Mouse (Mus musculus): Measurements from ENCODE around the gene Zdhhc8.

Zdhhc8 gene

DNA sequence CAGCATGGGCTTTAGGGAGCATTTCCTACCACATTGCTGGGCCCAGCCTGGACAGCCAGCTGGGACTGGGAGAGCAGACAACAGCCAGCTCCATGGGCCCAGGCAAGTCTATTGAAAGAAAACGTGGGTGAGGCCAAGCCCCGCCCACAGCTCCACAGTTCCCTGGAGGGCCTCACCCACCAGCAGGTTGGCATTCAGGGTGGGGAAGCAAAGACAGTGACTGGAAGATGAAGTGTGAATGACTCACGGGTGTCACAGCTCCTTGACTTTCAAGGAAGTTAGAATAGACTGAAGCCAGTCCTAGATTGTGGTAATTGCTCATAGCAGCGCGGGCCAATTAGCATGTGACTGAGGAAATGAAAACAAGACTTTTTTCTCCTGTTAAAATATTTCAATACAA is 39.9 kb downstream of the Zdhhc8 start:
- DNase-seq = no peak

DNA sequence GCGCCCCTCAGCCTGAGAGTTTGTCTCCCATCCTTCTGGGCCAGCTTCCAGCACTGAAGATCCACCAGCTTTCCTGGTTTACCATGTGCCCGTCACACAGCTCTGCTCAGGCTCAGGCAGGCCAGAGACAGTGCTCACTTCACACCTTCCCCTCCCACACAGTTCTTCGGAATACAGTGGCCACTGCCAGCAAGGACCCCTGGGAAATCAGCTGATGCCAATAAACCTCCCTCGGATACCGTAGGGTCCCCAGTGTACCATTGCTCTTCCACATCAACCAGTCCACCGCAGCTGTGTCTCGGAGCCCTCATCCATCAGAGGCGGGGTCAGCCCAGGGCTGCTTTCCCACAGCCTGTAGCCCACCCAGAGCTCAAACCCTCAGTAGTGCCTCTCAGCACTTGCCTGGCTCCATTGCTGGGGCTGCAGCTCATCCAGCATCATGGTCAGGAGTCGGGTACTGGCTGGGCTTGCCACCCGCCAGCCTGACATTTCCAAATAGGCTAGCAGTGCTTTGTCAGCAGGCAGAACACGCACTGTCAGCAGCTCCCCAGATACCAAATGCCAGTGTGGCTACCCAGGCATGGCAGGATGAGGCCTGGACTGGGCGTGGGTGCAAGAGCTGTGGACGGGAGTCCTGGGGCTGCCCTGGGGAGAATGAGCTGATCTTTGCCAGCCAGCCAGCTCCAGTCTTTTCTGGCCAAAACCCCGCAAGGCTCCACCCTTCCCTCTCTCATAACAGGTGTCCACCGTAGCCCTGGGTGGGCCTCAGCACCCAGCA is 40.5 kb downstream of the Zdhhc8 start:
- no peak for DNase-seq

DNA sequence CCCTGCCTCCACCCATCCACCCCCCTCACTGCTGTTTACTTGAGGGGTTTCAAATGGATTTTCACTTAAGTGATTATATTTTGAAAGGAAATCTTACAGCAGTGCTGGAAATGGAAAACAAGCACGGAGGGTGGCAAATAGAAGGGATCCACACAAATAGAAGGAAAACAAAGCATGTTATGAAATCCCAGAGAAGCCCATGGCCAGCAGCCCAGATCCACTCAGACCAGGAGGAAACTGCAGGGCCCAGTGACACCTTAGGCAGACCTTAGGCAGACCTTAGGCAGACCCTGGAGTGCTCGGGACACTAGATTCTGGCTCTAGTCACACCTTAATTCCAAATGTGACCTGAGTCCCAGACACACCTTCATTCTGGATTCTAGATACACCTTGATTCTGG is 43.9 kb downstream of the Zdhhc8 start:
- DNase-seq = no peak

- DNase-seq = no peak
Measured at GRCm38 (mm10) chr16:18187221-18187620, 47.7 kb downstream of the Zdhhc8 start.

- no peak for DNase-seq
Measured at GRCm38 (mm10) chr16:18186798-18187197, 48.1 kb downstream of the Zdhhc8 start.

- DNase-seq = no peak
Measured at GRCm38 (mm10) chr16:18185715-18186449, 49.1 kb downstream of the Zdhhc8 start.

DNA sequence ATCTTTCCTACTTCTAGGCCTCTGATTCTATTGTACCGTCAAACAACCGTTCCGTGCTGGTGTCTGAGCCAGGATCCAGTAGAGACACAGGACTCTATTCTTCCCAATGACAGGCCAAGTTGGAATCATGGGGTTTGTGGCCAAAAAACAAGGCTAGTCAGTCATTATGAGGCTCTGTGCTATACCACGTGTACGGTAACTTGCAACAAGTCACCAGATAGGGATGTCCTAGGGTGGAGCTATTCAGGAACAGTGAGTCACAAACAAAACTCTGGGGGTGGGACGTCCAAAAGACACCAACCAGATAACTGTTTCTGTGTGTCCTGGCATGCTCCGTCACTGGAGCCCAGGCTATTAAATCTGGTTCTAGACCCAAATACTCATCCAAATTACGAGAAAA is 52.2 kb downstream of the Zdhhc8 start:
- DNase-seq = no peak

DNA sequence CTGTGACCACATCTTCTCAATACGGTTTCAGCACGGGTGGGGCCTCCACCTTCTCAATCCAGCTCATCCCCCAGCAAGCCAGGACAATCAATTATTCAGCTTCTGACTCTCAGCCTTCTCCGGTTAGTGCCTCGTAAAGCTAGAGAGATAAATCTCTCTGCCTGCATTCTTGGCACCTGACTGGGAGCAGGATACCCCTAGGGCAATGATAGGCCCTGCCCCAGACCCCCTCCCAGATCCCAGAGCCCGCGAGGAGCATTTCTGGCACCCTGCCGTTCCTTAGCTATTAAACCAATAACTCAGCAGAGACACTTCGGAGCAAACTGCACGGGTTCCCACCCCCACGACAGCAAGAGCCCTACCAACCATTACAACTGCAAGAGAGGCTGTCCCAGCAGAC is 53.5 kb downstream of the Zdhhc8 start:
- DNase-seq = no peak

DNA sequence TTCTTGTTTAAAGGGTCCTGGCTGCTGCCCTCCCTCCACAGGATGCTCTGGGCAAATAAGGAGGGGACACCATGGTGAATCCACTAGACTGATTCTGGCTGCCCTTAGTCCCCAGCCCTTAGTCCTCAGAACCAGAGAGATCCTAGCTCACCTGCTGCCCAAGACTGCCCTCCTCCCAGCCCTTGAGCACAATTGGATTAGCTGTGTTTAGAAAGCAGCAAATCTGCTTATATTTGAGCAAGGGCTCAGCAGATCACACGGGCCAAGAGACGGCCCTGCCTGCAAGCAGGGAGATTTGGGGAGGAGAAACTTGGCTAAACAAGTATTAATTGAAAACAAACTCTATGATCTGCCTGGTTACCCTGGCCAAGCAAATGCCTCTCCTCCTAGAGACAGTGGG is 55.3 kb downstream of the Zdhhc8 start:
- DNase-seq = no peak

DNA sequence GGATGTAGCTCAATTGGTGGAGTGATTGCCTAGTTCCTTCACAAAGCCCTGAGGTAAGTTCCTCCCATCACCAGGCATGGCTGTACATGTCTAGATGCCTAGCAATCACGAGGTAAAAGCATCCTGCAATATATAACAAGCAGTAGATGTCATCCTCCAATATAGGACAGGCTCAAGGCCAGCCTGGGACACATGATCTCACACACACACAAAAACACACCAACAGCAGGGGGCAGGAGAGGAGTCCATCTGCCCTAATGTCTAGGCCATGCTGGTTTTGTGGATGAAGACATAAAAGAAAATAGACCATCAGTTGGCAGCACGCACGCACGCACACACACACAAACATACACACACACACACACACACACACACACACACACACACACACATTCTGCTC is 58.2 kb downstream of the Zdhhc8 start:
- DNase-seq = no peak

DNA sequence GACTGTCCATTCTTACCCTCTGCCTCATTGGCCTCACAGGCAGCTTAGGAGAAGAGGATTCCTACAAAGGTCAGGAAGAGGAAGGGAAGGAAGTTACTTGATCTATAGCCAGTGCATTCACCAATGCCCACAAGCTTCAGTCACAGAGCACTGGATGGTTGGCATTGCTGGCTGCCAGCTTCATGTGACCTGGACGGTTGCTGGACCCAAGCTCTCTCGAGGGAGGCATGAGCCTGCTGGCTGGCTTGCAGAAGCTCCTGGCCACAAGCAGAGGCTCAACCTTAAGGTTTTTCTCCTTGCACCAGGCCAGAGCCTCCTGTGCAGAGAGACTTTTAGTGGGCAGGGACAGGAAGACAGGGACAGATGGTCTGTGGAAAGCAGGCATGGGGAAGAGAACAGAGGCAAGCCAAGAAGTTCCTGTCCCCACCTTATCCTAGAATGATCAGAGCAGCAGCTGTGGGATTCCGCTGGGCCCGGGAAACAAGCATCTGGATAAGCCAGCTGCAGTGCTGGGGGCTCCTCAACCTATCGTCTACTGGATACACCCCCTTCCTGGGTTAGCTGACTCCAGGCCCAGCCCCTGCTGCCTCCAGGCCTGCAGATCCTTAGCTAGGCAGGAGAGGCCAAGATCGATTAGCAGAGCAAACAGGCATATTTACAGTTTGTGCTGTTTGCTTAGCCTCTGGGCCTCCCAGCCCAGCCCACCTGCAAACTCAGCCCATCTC is 59.0 kb downstream of the Zdhhc8 start:
- peak; percentile 49 for DNase-seq

- no peak for DNase-seq
Measured at GRCm38 (mm10) chr16:18173788-18174187, 61.1 kb downstream of the Zdhhc8 start.

DNA sequence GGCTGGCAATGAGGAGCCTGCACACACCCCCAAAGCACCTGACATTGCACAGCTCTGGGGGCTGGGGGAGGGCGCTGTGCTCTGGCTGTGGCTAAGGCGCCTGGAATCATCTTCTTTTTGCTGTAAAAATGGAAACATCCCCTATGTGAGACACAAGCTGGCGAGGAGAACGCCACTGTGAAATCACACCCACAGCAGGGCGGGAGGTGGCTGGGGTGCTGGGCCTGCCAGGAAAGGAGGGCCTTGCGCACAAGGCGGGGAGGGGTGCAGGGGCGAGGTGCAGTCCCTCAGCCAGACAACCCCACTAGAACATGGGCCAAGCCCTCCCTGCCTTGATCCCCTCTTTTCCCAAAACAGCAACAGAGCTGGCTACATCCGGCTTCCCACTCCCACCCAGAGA is 61.7 kb downstream of the Zdhhc8 start:
- DNase-seq = no peak

GRCm38 (mm10) chr16:18172266-18172855 is 62.6 kb downstream of the Zdhhc8 start:
- peak; percentile 78 for DNase-seq
